Comparison of ENCODE assay signal across 8 mouse cellular contexts in genomic region chr3:60570491-60571022, GRCm38 (mm10).
DNase-seq lines count a peak whose midpoint lies in the region; TF ChIP-seq lines count a peak whose summit lies in the region.

No protein-coding gene starts in this region.

- TF ChIP-seq POLR2A in bone marrow macrophage, adult 2 months (IDR thresholded peaks at IDR 0.05; ENCODE audit: borderline replicate concordance, low read depth, low read length): no peak
- TF ChIP-seq POLR2A in spleen, adult 2 months (IDR thresholded peaks at IDR 0.05; ENCODE audit: low read depth, low read length): no peak

- no peaks in the 10 kb centered on the region for H3K9me3 ChIP-seq in forebrain, embryonic 10.5 days

- peak overlapping the region; percentile 77 for H3K27ac ChIP-seq in bone marrow macrophage, adult 2 months (ENCODE audit: insufficient read depth, low read depth, low read length)
- peak overlapping the region; percentile 38; the same call in 1 of the 2 replicates for H3K27ac ChIP-seq in spleen, adult 2 months (ENCODE audit: insufficient read depth, low read length)
- no peak overlapping the region for H3K27ac ChIP-seq in forebrain, embryonic 10.5 days

- peaks cover 40% of the 10 kb centered on the region for H3K4me1 ChIP-seq in bone marrow macrophage, adult 2 months (ENCODE audit: control insufficient read depth, insufficient read depth, low read length)
- peaks cover 19% of the 10 kb centered on the region for H3K4me1 ChIP-seq in spleen, adult 2 months (ENCODE audit: control insufficient read depth, insufficient read depth, insufficient read length)
- peaks cover 35% of the 10 kb centered on the region for H3K4me1 ChIP-seq in forebrain, embryonic 10.5 days

- peak; percentile 47 to 61 for DNase-seq in urinary bladder, adult 18-20 months (ENCODE audit: low spot score in 2 of 2)
- no peak for DNase-seq in urinary bladder, adult 2 months (ENCODE audit: low spot score)
- peak; percentile 10 for DNase-seq in gastrocnemius, postnatal 14 days
- DNase-seq in kidney, postnatal 36 days: peak; percentile 82
- no peak for DNase-seq in spleen, adult 2 months (ENCODE audit: low read depth in 1 of 2, low spot score in 2 of 2)
- no peak for DNase-seq in layer of hippocampus, postnatal 36 days
- DNase-seq in forebrain, embryonic 10.5 days (ENCODE audit: extremely low spot score, low spot score): no peak

- no peaks in the 10 kb centered on the region for H3K27me3 ChIP-seq in spleen, adult 2 months (ENCODE audit: control insufficient read depth, insufficient read depth, low read length)
- peaks cover 34% of the 10 kb centered on the region for H3K27me3 ChIP-seq in forebrain, embryonic 10.5 days (ENCODE audit: poor library complexity, severe bottlenecking)

- no peak overlapping the region for H3K4me3 ChIP-seq in bone marrow macrophage, adult 2 months (ENCODE audit: insufficient read depth, low read length)
- no peak overlapping the region for H3K4me3 ChIP-seq in spleen, adult 2 months (ENCODE audit: extremely low read depth, insufficient read depth, insufficient read length)
- H3K4me3 ChIP-seq in forebrain, embryonic 10.5 days: no peak overlapping the region

- peaks cover 5% of the 10 kb centered on the region for H3K36me3 ChIP-seq in spleen, adult 2 months (ENCODE audit: control insufficient read depth, insufficient read depth, low read length)
- H3K36me3 ChIP-seq in forebrain, embryonic 10.5 days (replicated peaks): no peaks in the 10 kb centered on the region

- no peak for TF ChIP-seq CTCF in bone marrow macrophage, adult 2 months (IDR thresholded peaks at IDR 0.05; ENCODE audit: low read depth, low read length)
- TF ChIP-seq CTCF in spleen, adult 2 months (IDR thresholded peaks at IDR 0.05; ENCODE audit: extremely low read depth, insufficient read depth, insufficient read length, insufficient replicate concordance): no peak

- WGBS in spleen, adult 2 months: 44% methylated on average over 5 of the region's 5 CpGs
- 77% methylated on average over 5 of the region's 5 CpGs for WGBS in forebrain, embryonic 10.5 days

- intact Hi-C loops in gastrocnemius, postnatal 14 days (cut with DNase I; ENCODE audit: low total_unique reads): no loop called here

Comparison
In these comparisons a context has a peak if more than half of its experiments do, and no peak if none do; other contexts are left out.
1. DNase-seq: peak in urinary bladder, adult 18-20 months (2 of 2), gastrocnemius, postnatal 14 days (single experiment) and kidney, postnatal 36 days (2 of 2); none in urinary bladder, adult 2 months (single experiment), spleen, adult 2 months (0 of 2), layer of hippocampus, postnatal 36 days (0 of 2) and forebrain, embryonic 10.5 days (single experiment).